In the genomic region with DNA sequence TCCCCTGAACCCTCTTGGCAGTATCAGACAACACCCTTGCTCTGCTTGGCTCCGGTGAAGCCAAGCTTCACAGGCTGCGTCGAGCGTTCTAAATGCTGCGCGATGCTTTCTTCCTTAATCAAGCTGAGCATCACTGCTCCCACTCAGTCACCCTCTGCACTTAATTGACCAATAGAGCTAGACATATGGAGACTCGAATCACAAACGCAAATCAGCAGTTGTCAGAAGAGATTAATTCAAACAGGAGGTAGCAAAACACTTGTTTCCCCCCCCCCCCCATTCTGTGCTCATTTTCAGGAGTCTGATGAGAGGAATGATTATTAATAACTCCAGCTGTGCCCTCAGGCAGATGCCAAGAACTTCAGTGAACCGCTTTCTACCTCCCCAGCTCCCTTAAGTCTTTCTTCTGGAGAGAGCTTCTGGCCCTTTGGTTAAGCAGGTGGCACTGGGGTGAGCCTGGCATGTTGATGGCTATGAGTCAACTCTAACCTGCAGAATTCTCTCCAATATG, we compare ENCODE assay signal across 16 mouse cellular contexts.
DNase-seq lines count a peak whose midpoint lies in the region; ATAC-seq and TF ChIP-seq lines count a peak whose summit lies in the region.
"Had no signal": no experiment of that assay in that cellular context is flagged by ENCODE, and none has a peak within 500 bp of the region (broad histone marks: within the 10 kb centered on the region; RNA-seq: fewer than 3 reads in every experiment).

No protein-coding gene starts in this region.

- H3K4me3 ChIP-seq in layer of hippocampus, adult 2 months: no peak overlapping the region
- no peak overlapping the region for H3K4me3 ChIP-seq in midbrain, embryonic 16.5 days (ENCODE audit: low read depth, low read length)
- H3K4me3 ChIP-seq: liver, embryonic 15.5 days; neural tube, embryonic 13.5 days had no signal

- no peak overlapping the region for H3K4me2 ChIP-seq in midbrain, embryonic 16.5 days (ENCODE audit: low read length)
- H3K4me2 ChIP-seq: heart, embryonic 11.5 days; liver, embryonic 15.5 days; neural tube, embryonic 13.5 days had no signal

- no peaks in the 10 kb centered on the region for H3K36me3 ChIP-seq in midbrain, embryonic 16.5 days (ENCODE audit: control insufficient read depth, insufficient read depth, low read length)
- H3K36me3 ChIP-seq: liver, embryonic 15.5 days; neural tube, embryonic 13.5 days had no signal

- H3K27me3 ChIP-seq in midbrain, embryonic 16.5 days (ENCODE audit: control insufficient read depth, insufficient read depth, low read depth, low read length): no peaks in the 10 kb centered on the region
- H3K27me3 ChIP-seq: liver, embryonic 15.5 days; neural tube, embryonic 13.5 days had no signal

- peak; percentile 51; the same call in 1 of the 2 replicates for ATAC-seq in midbrain, embryonic 16.5 days
- ATAC-seq in inflammation-experienced regulatory T-cells, adult 6 months: no peak
- ATAC-seq: intestine, postnatal 0 days had no signal

- WGBS in midbrain, embryonic 16.5 days: 68% methylated on average over 9 of the region's 9 CpGs

- peak overlapping the region; percentile 10; the same call in 1 of the 2 replicates for H3K27ac ChIP-seq in layer of hippocampus, adult 2 months
- no peak overlapping the region for H3K27ac ChIP-seq in midbrain, embryonic 16.5 days (ENCODE audit: low read length)
- H3K27ac ChIP-seq: liver, embryonic 15.5 days; neural tube, embryonic 13.5 days had no signal

- no peak for TF ChIP-seq CTCF in layer of hippocampus, adult 2 months (conservative IDR thresholded peaks at IDR 0.05)

- no peaks in the 10 kb centered on the region for H3K4me1 ChIP-seq in midbrain, embryonic 16.5 days (ENCODE audit: control insufficient read depth, insufficient read depth, low read length)
- H3K4me1 ChIP-seq: liver, embryonic 15.5 days had no signal

- no peak overlapping the region for H3K9ac ChIP-seq in midbrain, embryonic 16.5 days (ENCODE audit: low read depth, low read length)
- H3K9ac ChIP-seq: liver, embryonic 15.5 days; neural tube, embryonic 13.5 days had no signal

- peak in 1 of 2 experiments; percentile 12 for DNase-seq in layer of hippocampus, adult 2 months (ENCODE audit: low spot score in 2 of 2)
- DNase-seq in layer of hippocampus, postnatal 25 days (ENCODE audit: extremely low spot score in 1 of 2, low spot score in 1 of 2): no peak
- DNase-seq in cerebellum, adult 11 months: peak; percentile 43
- peak; percentile 76 to 81 for DNase-seq in cerebellum, postnatal 14 days
- DNase-seq in layer of hippocampus, postnatal 36 days: no peak
- DNase-seq in layer of hippocampus, adult 8-10 months (ENCODE audit: low spot score in 2 of 2): no peak
- DNase-seq: adrenal gland, adult 2 months; kidney, postnatal 25 days; lung, postnatal 10 days; thymus, adult 18-20 months had no signal

- H3K9me3 ChIP-seq in midbrain, embryonic 16.5 days (replicated peaks; ENCODE audit: control insufficient read depth, low read length, poor library complexity, severe bottlenecking): no peaks in the 10 kb centered on the region
- H3K9me3 ChIP-seq: neural tube, embryonic 13.5 days had no signal

Comparison
In these comparisons a context has a peak if more than half of its experiments do, and no peak if none do; other contexts are left out.
1. DNase-seq: peak in cerebellum, adult 11 months (single experiment) and cerebellum, postnatal 14 days (2 of 2); none in layer of hippocampus, postnatal 25 days (0 of 2), layer of hippocampus, postnatal 36 days (0 of 2) and layer of hippocampus, adult 8-10 months (0 of 2).